Mouse (Mus musculus) kidney, postnatal 0 days (tissue): ENCODE measurements around the gene Cdkl1. TPM values are rescaled to one million over a fixed set of nuclear protein-coding genes. Genes with fewer than 3 reads are reported as not detected.
A peak's percentile ranks its signal among the peaks of the same experiment; 100 is the strongest.

Experiments
- ATAC-seq: fragments of 200-750 bp; cut with Nextera tagmentation; replicated peaks from 2 replicates; pipeline ENCODE4 v1.8.0; 2017; ENCODE audit warnings: low read depth, moderate number of reproducible peaks, moderate TSS enrichment, moderate library complexity; ENCODE audit not compliant: low FRiP score
- DNase-seq: peaks from one replicate; pipeline ENCODE4 v3.0.0-alpha.2; 2016; ENCODE audit warnings: low spot score
- H3K27ac ChIP-seq: fragments of 300-500 bp; sonication (generic); 2 replicates; pipeline ENCODE4 v1.5.1; 2014; ENCODE audit warnings: mild to moderate bottlenecking
- H3K27me3 ChIP-seq: fragments of 300-500 bp; sonication (generic); 2 replicates; pipeline ENCODE4 v1.6.1; 2014; ENCODE audit warnings: low read length, mixed read lengths; ENCODE audit not compliant: insufficient read depth
- H3K36me3 ChIP-seq: fragments of 300-500 bp; sonication (generic); 2 replicates; pipeline ENCODE4 v1.6.1; 2014; ENCODE audit warnings: low read length, mixed read lengths; ENCODE audit not compliant: insufficient read depth
- H3K4me1 ChIP-seq: fragments of 300-500 bp; sonication (generic); replicated peaks from 2 replicates; pipeline ENCODE4 v1.6.1; 2014; ENCODE audit warnings: antibody characterized with exemption, low read length, mixed read lengths; ENCODE audit not compliant: insufficient read depth
- H3K4me2 ChIP-seq: fragments of 300-500 bp; sonication (generic); 2 replicates; pipeline ENCODE4 v1.6.1; 2014; ENCODE audit warnings: mild to moderate bottlenecking, low read length, moderate library complexity, mixed read lengths
- H3K4me3 ChIP-seq: fragments of 300-500 bp; sonication (generic); replicated peaks from 2 replicates; pipeline ENCODE4 v1.5.1; 2014; ENCODE audit warnings: low read depth, low read length
- H3K9ac ChIP-seq: fragments of 300-500 bp; sonication (generic); 2 replicates; pipeline ENCODE4 v1.6.1; 2014; ENCODE audit warnings: low read depth, low read length
- H3K9me3 ChIP-seq: fragments of 300-500 bp; sonication (generic); replicated peaks from 2 replicates; pipeline ENCODE4 v1.6.1; 2016; ENCODE audit warnings: low read length, inconsistent platforms, mixed read lengths
- CTCF ChIP-seq: IDR thresholded peaks from 2 replicates; pipeline ENCODE4 v1.5.1; 2016; ENCODE audit warnings: antibody characterized with exemption, low read depth, mild to moderate bottlenecking, moderate library complexity
- WGBS: fragments of 180-500 bp; shearing (Covaris S2); extraction: QIAGEN DNeasy Blood & Tissue Kit; methylation state at CpG from one replicate; pipeline ENCODE4 v1.1.7; 2014; 5-methylcytosine and 5-hydroxymethylcytosine counted together
- polyA plus RNA-seq: library from polyadenylated mRNA; unstranded; fragments of >200 nt; fragmentation: Nextera tagmentation; extraction: Ambion mirVana; gene quantifications from 2 replicates; pipeline ENCODE4 v1.2.1, GENCODE M21; 2015

Cdkl1 gene
- polyA plus RNA-seq, 1 experiment from 2014 or later = 85.5 TPM

GRCm38 (mm10) chr12:69733923-69734322 is 57.1 kb downstream of the Cdkl1 start:
- no peaks in the 10 kb centered on the region for H3K27me3 ChIP-seq
- H3K27ac ChIP-seq = no peak overlapping the region
- no peak overlapping the region for H3K4me3 ChIP-seq
- DNase-seq (no peak), ATAC-seq (no peak)
- H3K36me3 ChIP-seq = no peaks in the 10 kb centered on the region
- H3K4me2 ChIP-seq = no peak overlapping the region
- no peak overlapping the region for H3K9ac ChIP-seq
- TF ChIP-seq CTCF = no peak
- H3K9me3 ChIP-seq = no peaks in the 10 kb centered on the region
- 79% methylated on average over 3 of the region's 3 CpGs for WGBS
- no peaks in the 10 kb centered on the region for H3K4me1 ChIP-seq

GRCm38 (mm10) chr12:69733518-69733917 is 57.5 kb downstream of the Cdkl1 start:
- no peak for ATAC-seq
- peak; percentile 81 for TF ChIP-seq CTCF
- Histone ChIP-seq H3K36me3 (no peaks in the 10 kb centered on the region), H3K27me3 (no peaks in the 10 kb centered on the region), H3K4me2 (no peak overlapping the region), H3K9me3 (no peaks in the 10 kb centered on the region), H3K4me3 (no peak overlapping the region), H3K4me1 (no peaks in the 10 kb centered on the region), H3K9ac (no peak overlapping the region), H3K27ac (no peak overlapping the region)
- DNase-seq = peak; percentile 94
- 1% methylated on average over 2 of the region's 2 CpGs for WGBS

- TF ChIP-seq CTCF = no peak
- WGBS = 54% methylated on average over 5 of the region's 5 CpGs
- Histone ChIP-seq H3K9me3 (no peaks in the 10 kb centered on the region), H3K27me3 (no peaks in the 10 kb centered on the region), H3K36me3 (no peaks in the 10 kb centered on the region), H3K9ac (no peak overlapping the region), H3K4me1 (no peaks in the 10 kb centered on the region), H3K4me3 (no peak overlapping the region), H3K27ac (no peak overlapping the region), H3K4me2 (no peak overlapping the region)
- DNase-seq = no peak
- ATAC-seq = no peak
These were observed 58.8 kb downstream of the Cdkl1 start for GRCm38 (mm10) chr12:69732221-69732620.

- WGBS = 97% methylated on average over 1 of the region's 1 CpGs
- ATAC-seq (no peak), DNase-seq (no peak)
- H3K27ac ChIP-seq = no peak overlapping the region
- H3K27me3 ChIP-seq = no peaks in the 10 kb centered on the region
- H3K9me3 ChIP-seq = no peaks in the 10 kb centered on the region
- H3K36me3 ChIP-seq = no peaks in the 10 kb centered on the region
- H3K4me1 ChIP-seq = no peaks in the 10 kb centered on the region
- H3K9ac ChIP-seq = no peak overlapping the region
- no peak overlapping the region for H3K4me2 ChIP-seq
- H3K4me3 ChIP-seq = no peak overlapping the region
- TF ChIP-seq CTCF = no peak
These were observed 60.8 kb downstream of the Cdkl1 start for GRCm38 (mm10) chr12:69730306-69730705.

GRCm38 (mm10) chr12:69729246-69729645 is 61.8 kb downstream of the Cdkl1 start:
- 92% methylated on average over 1 of the region's 1 CpGs for WGBS
- Histone ChIP-seq H3K27ac (no peak overlapping the region), H3K4me1 (no peaks in the 10 kb centered on the region; the same call in 1 of the 2 replicates), H3K4me2 (no peak overlapping the region), H3K27me3 (no peaks in the 10 kb centered on the region), H3K9ac (no peak overlapping the region), H3K4me3 (no peak overlapping the region), H3K9me3 (no peaks in the 10 kb centered on the region), H3K36me3 (no peaks in the 10 kb centered on the region)
- ATAC-seq (no peak), DNase-seq (no peak)
- TF ChIP-seq CTCF = no peak

- 0 out of 2 replicates have a peak, but pooled peaks have one; percentile 5 for TF ChIP-seq CTCF
- Histone ChIP-seq H3K4me3 (peak within 1 kb of the TSS; percentile 67), H3K9ac (peak within 1 kb of the TSS; percentile 73), H3K27me3 (no peaks in the 10 kb centered on the region), H3K27ac (peak within 1 kb of the TSS; percentile 91), H3K9me3 (no peaks in the 10 kb centered on the region), H3K4me1 (no peaks in the 10 kb centered on the region; the same call in 1 of the 2 replicates), H3K36me3 (no peaks in the 10 kb centered on the region), H3K4me2 (peak within 1 kb of the TSS; percentile 92)
- WGBS = under 1% methylated on average over 60 of the region's 60 CpGs
- peak; percentile 98 for DNase-seq
- ATAC-seq = peak; percentile 96
These were observed 66.2 kb downstream of the Cdkl1 start, which contains the start of the genes L2hgdh and Atp5s for GRCm38 (mm10) chr12:69724711-69725460. Gene L2hgdh (minus strand): TSS chr12:69724873. Gene Atp5s (plus strand): TSS chr12:69724950.
